Mouse (Mus musculus) olfactory bulb, adult 2 months (tissue): ENCODE measurements around the gene Vwce.

Experiments
- CTCF ChIP-seq: fragments of 200-500 bp; IDR thresholded peaks from 2 replicates; pipeline ENCODE4 v1.5.1; 2012; ENCODE audit warnings: low read depth, mild to moderate bottlenecking, low read length, moderate library complexity; ENCODE audit not compliant: insufficient read depth
- POLR2A ChIP-seq: fragments of 200-500 bp; IDR thresholded peaks from 2 replicates; pipeline ENCODE4 v1.6.1; 2012; ENCODE audit warnings: mild to moderate bottlenecking, low read depth, low read length, moderate library complexity; ENCODE audit not compliant: insufficient read depth

DNA sequence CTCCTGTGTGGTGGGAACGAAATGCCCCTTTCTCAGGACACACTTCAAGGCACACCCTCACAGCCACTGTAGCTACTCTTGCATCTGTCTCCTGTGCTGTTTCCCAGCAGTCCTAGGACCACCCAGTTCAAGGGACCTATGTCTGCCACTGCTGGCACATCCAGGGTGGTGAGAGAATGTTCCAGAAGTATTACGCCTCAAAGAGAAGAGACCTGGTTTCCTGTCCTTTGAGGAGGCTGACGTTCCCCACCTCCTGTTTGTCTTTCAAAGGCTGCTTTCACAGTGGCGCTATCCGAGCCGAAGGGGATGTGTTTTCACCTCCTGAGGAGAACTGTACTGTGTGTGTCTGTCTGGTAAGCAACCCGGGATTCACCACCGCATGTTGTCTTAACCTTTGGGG is 14.1 kb downstream of the Vwce start:
- no peak for TF ChIP-seq CTCF
- no peak for TF ChIP-seq POLR2A
